Mouse (Mus musculus) limb, embryonic 13.5 days (tissue): Measurements from ENCODE around the gene Cd69. TPM values are rescaled to one million over a fixed set of nuclear protein-coding genes. Genes with fewer than 3 reads are reported as not detected.

ENCODE experiments used
- ATAC-seq: fragments of 200-750 bp; cut with Nextera tagmentation; 2 replicates; pipeline ENCODE4 v1.8.0; 2017; ENCODE audit warnings: low read depth, moderate number of reproducible peaks, moderate TSS enrichment; ENCODE audit not compliant: low FRiP score
- H3K27ac ChIP-seq: fragments of 300-500 bp; sonication (generic); 2 replicates; pipeline ENCODE4 v1.5.1; 2015; ENCODE audit warnings: inconsistent platforms, mild to moderate bottlenecking, moderate library complexity
- H3K27me3 ChIP-seq: fragments of 300-500 bp; sonication (generic); 2 replicates; pipeline ENCODE4 v1.6.1; 2015; ENCODE audit warnings: mild to moderate bottlenecking, inconsistent platforms
- H3K36me3 ChIP-seq: fragments of 300-500 bp; sonication (generic); 2 replicates; pipeline ENCODE4 v1.6.1; 2015; ENCODE audit warnings: inconsistent platforms, mild to moderate bottlenecking, moderate library complexity
- H3K4me1 ChIP-seq: fragments of 300-500 bp; sonication (generic); 2 replicates; pipeline ENCODE4 v1.6.1; 2015; ENCODE audit warnings: inconsistent platforms
- H3K4me2 ChIP-seq: fragments of 300-500 bp; sonication (generic); replicated peaks from 2 replicates; pipeline ENCODE4 v1.6.1; 2015; ENCODE audit warnings: inconsistent platforms, mild to moderate bottlenecking, moderate library complexity
- H3K4me3 ChIP-seq: fragments of 300-500 bp; sonication (generic); 2 replicates; pipeline ENCODE4 v1.5.1; 2015; ENCODE audit warnings: moderate library complexity, mild to moderate bottlenecking, inconsistent platforms
- H3K9ac ChIP-seq: fragments of 300-500 bp; sonication (generic); 2 replicates; pipeline ENCODE4 v1.6.1; 2015; ENCODE audit warnings: mild to moderate bottlenecking, inconsistent platforms
- H3K9me3 ChIP-seq: fragments of 300-500 bp; sonication (generic); 2 replicates; pipeline ENCODE4 v1.6.1; 2016; ENCODE audit warnings: inconsistent platforms
- WGBS: fragments of 180-500 bp; shearing (Covaris S2); methylation state at CpG from one replicate; pipeline ENCODE4 v1.1.7; 2015; 5-methylcytosine and 5-hydroxymethylcytosine counted together
- polyA plus RNA-seq: library from polyadenylated mRNA; unstranded; fragments of >200 nt; fragmentation: Nextera tagmentation; extraction: Ambion mirVana; gene quantifications from 2 replicates; pipeline ENCODE4 v1.2.1, GENCODE M21; 2015

The Cd69 gene
- polyA plus RNA-seq, 1 experiment from 2014 or later: 0.08 TPM

GRCm38 (mm10) chr6:129241907-129242306, 33.3 kb downstream of the Cd69 start:
- Histone ChIP-seq H3K27me3 (no peaks in the 10 kb centered on the region), H3K4me1 (no peaks in the 10 kb centered on the region), H3K4me2 (no peak overlapping the region), H3K9me3 (no peaks in the 10 kb centered on the region), H3K9ac (no peak overlapping the region), H3K4me3 (no peak overlapping the region), H3K36me3 (no peaks in the 10 kb centered on the region), H3K27ac (no peak overlapping the region)
- WGBS: 68% methylated on average over 6 of the region's 6 CpGs
- ATAC-seq: no peak

GRCm38 (mm10) chr6:129241471-129241870, 33.8 kb downstream of the Cd69 start:
- Histone ChIP-seq H3K36me3 (no peaks in the 10 kb centered on the region), H3K9me3 (no peaks in the 10 kb centered on the region), H3K27me3 (no peaks in the 10 kb centered on the region), H3K27ac (no peak overlapping the region), H3K9ac (no peak overlapping the region), H3K4me3 (no peak overlapping the region), H3K4me1 (no peaks in the 10 kb centered on the region), H3K4me2 (no peak overlapping the region)
- 61% methylated on average over 5 of the region's 5 CpGs for WGBS
- no peak for ATAC-seq

GRCm38 (mm10) chr6:129239564-129240248, 35.5 kb downstream of the Cd69 start:
- Histone ChIP-seq H3K9ac (no peak overlapping the region), H3K36me3 (no peaks in the 10 kb centered on the region), H3K27me3 (no peaks in the 10 kb centered on the region), H3K4me1 (no peaks in the 10 kb centered on the region), H3K4me3 (no peak overlapping the region), H3K4me2 (no peak overlapping the region), H3K27ac (no peak overlapping the region), H3K9me3 (no peaks in the 10 kb centered on the region)
- no peak for ATAC-seq
- 87% methylated on average over 9 of the region's 9 CpGs for WGBS

GRCm38 (mm10) chr6:129238275-129239038, 36.8 kb downstream of the Cd69 start:
- no peak overlapping the region for H3K27ac ChIP-seq
- 12% methylated on average over 14 of the region's 14 CpGs for WGBS
- H3K36me3 ChIP-seq: no peaks in the 10 kb centered on the region
- peak overlapping the region; percentile 53 for H3K9ac ChIP-seq
- H3K27me3 ChIP-seq: no peaks in the 10 kb centered on the region
- ATAC-seq: peak; percentile 85
- peak overlapping the region; percentile 54 for H3K4me3 ChIP-seq
- no peaks in the 10 kb centered on the region for H3K4me1 ChIP-seq
- H3K9me3 ChIP-seq: no peaks in the 10 kb centered on the region
- peak overlapping the region; percentile 71 for H3K4me2 ChIP-seq

GRCm38 (mm10) chr6:129237350-129238274, 37.6 kb downstream of the Cd69 start:
- Histone ChIP-seq H3K27me3 (no peaks in the 10 kb centered on the region), H3K27ac (no peak overlapping the region), H3K36me3 (no peaks in the 10 kb centered on the region), H3K4me3 (peak overlapping the region; percentile 54), H3K4me1 (no peaks in the 10 kb centered on the region), H3K4me2 (peak overlapping the region; percentile 71), H3K9ac (peak overlapping the region; percentile 53), H3K9me3 (no peaks in the 10 kb centered on the region)
- ATAC-seq: peak; percentile 97
- WGBS: 24% methylated on average over 16 of the region's 16 CpGs

GRCm38 (mm10) chr6:129236652-129237342, 38.4 kb downstream of the Cd69 start:
- H3K9ac ChIP-seq: no peak overlapping the region
- H3K9me3 ChIP-seq: no peaks in the 10 kb centered on the region
- no peaks in the 10 kb centered on the region for H3K4me1 ChIP-seq
- H3K27me3 ChIP-seq: no peaks in the 10 kb centered on the region
- H3K4me2 ChIP-seq: no peak overlapping the region
- H3K36me3 ChIP-seq: no peaks in the 10 kb centered on the region
- H3K4me3 ChIP-seq: no peak overlapping the region
- WGBS: 90% methylated on average over 2 of the region's 2 CpGs
- ATAC-seq: no peak
- no peak overlapping the region for H3K27ac ChIP-seq

GRCm38 (mm10) chr6:129235855-129236461, 39.3 kb downstream of the Cd69 start:
- no peaks in the 10 kb centered on the region for H3K4me1 ChIP-seq
- no peak overlapping the region for H3K4me2 ChIP-seq
- 77% methylated on average over 5 of the region's 5 CpGs for WGBS
- H3K27ac ChIP-seq: no peak overlapping the region
- ATAC-seq: no peak
- no peaks in the 10 kb centered on the region for H3K27me3 ChIP-seq
- no peak overlapping the region for H3K4me3 ChIP-seq
- no peaks in the 10 kb centered on the region for H3K36me3 ChIP-seq
- no peak overlapping the region for H3K9ac ChIP-seq
- H3K9me3 ChIP-seq: no peaks in the 10 kb centered on the region

- no peak overlapping the region for H3K27ac ChIP-seq
- no peak overlapping the region for H3K4me2 ChIP-seq
- no peaks in the 10 kb centered on the region for H3K27me3 ChIP-seq
- no peak overlapping the region for H3K9ac ChIP-seq
- H3K4me3 ChIP-seq: no peak overlapping the region
- no peak for ATAC-seq
- H3K4me1 ChIP-seq: peaks cover 9% of the 10 kb centered on the region; the same call in 1 of the 2 replicates
- no peaks in the 10 kb centered on the region for H3K9me3 ChIP-seq
- 71% methylated on average over 8 of the region's 8 CpGs for WGBS
- no peaks in the 10 kb centered on the region for H3K36me3 ChIP-seq
Measured at GRCm38 (mm10) chr6:129234456-129235360, 40.5 kb downstream of the Cd69 start.

- Histone ChIP-seq H3K27ac (no peak overlapping the region), H3K4me3 (no peak overlapping the region), H3K27me3 (no peaks in the 10 kb centered on the region), H3K9me3 (no peaks in the 10 kb centered on the region), H3K4me1 (peaks cover 9% of the 10 kb centered on the region; the same call in 1 of the 2 replicates), H3K4me2 (no peak overlapping the region), H3K9ac (no peak overlapping the region), H3K36me3 (no peaks in the 10 kb centered on the region)
- 81% methylated on average over 17 of the region's 18 CpGs for WGBS
- no peak for ATAC-seq
Measured at GRCm38 (mm10) chr6:129233955-129234369, 41.3 kb downstream of the Cd69 start.

- 80% methylated on average over 6 of the region's 6 CpGs for WGBS
- H3K9ac ChIP-seq: no peak overlapping the region
- H3K4me2 ChIP-seq: no peak overlapping the region
- peaks cover 9% of the 10 kb centered on the region; the same call in 1 of the 2 replicates for H3K4me1 ChIP-seq
- ATAC-seq: no peak
- H3K27ac ChIP-seq: no peak overlapping the region
- H3K4me3 ChIP-seq: no peak overlapping the region
- no peaks in the 10 kb centered on the region for H3K27me3 ChIP-seq
- H3K36me3 ChIP-seq: no peaks in the 10 kb centered on the region
- no peaks in the 10 kb centered on the region for H3K9me3 ChIP-seq
Measured at GRCm38 (mm10) chr6:129233366-129233954, 41.8 kb downstream of the Cd69 start.
